Mouse (Mus musculus) stomach, postnatal 0 days (tissue): ENCODE results near the gene Nkiras2.

ENCODE experiments used
- CTCF ChIP-seq: IDR thresholded peaks from 2 replicates; pipeline ENCODE4 v1.5.1; 2016; ENCODE audit warnings: antibody characterized with exemption, low read depth, mild to moderate bottlenecking, moderate library complexity
- EP300 ChIP-seq: optimal IDR thresholded peaks from 2 replicates; pipeline ENCODE3; 2016; ENCODE audit warnings: antibody characterized with exemption

DNA sequence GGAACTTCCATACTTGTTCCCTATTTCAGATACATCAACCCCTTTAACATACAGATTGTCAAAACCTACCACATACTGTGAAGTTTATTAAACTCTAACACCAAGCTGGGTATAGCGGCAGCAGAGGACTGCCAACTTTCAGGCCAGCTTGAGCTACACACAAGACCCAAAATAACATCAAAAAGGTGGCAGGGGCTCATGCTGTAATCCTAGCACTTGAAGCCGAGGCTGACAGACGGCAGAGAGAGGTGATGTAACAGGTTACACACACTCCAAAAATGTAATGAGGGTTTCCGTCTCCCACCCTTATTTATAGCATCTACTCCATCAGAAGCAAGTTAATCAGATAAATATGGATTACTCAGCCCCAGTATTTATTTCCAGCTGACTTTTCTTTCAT, 23.5 kb upstream of the Nkiras2 start:
- TF ChIP-seq EP300 (no peak), CTCF (no peak)
